Comparison of ENCODE assay signal across 13 mouse cellular contexts in the genomic region with DNA sequence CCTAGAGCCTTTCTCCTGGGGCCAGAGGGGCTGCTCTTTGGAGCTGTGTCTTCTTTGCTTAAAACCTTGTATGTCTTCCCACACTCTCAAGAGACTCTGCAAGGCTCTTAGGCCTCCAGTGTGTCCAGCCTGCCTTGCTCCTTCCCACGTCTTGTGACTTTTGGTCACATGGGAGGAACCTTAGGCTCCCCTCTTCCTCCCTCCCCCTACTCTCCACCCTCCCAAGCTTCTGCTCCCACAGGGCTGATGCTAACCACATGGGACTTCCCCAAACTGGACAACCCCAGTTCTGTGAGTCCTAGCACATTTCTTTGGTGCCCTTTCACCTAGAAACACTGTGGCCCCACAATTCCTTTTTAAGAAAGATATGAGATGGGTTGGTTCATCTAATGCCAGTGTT. TPM values are rescaled to one million over a fixed set of nuclear protein-coding genes. Genes with fewer than 3 reads are reported as not detected.
A peak's percentile ranks its signal among the peaks of the same experiment; 100 is the strongest.
DNase-seq lines count a peak whose midpoint lies in the region; TF ChIP-seq lines count a peak whose summit lies in the region.
"Had no signal": no experiment of that assay in that cellular context is flagged by ENCODE, and none has a peak within 500 bp of the region (broad histone marks: within the 10 kb centered on the region; RNA-seq: fewer than 3 reads in every experiment).

No protein-coding gene starts in this region.

- no peaks in the 10 kb centered on the region for H3K4me1 ChIP-seq in lung, adult 2 months (ENCODE audit: control insufficient read depth, insufficient read depth, low read length)
- H3K4me1 ChIP-seq: limb, embryonic 12.5 days; stomach, embryonic 15.5 days had no signal

- no peak overlapping the region for H3K4me3 ChIP-seq in lung, adult 2 months (replicated peaks; ENCODE audit: extremely low read depth, low read depth, low read length)
- H3K4me3 ChIP-seq: limb, embryonic 12.5 days; stomach, embryonic 15.5 days had no signal

- TF ChIP-seq POLR2A in lung, adult 2 months (IDR thresholded peaks at IDR 0.05; ENCODE audit: borderline replicate concordance, extremely low read depth, low read depth, low read length), result no peak

- no peak for TF ChIP-seq CTCF in lung, adult 2 months (IDR thresholded peaks at IDR 0.05; ENCODE audit: insufficient read depth, low read length)

- DNase-seq in adrenal gland, postnatal 10 days, result peak; percentile 24
- no peak for DNase-seq in adrenal gland, adult 8-10 months
- peak; percentile 47 to 51 for DNase-seq in lung, adult 18-20 months
- DNase-seq in lung, adult 2 months, result no peak
- DNase-seq in lung, postnatal 10 days, result peak; percentile 34
- peak; percentile 65 for DNase-seq in skeletal muscle tissue, adult 2 months (ENCODE audit: low read depth, low spot score)
- no peak for DNase-seq in yolk sac, embryonic 10.5 days (ENCODE audit: low spot score)
- no peak for DNase-seq in Muller cell, postnatal 12 days (ENCODE audit: inconsistent ontology term)
- DNase-seq: B cell, adult 2 months; embryo, embryonic 11 days; midbrain, embryonic 14.5 days had no signal

- WGBS in lung, adult 2 months, result 26% methylated on average over 1 of the region's 1 CpGs

RNA-seq across cellular contexts. Expression of gene Cd300a, which starts 8.2 kb away (rescaled TPM):
- 1 to 10 TPM; 1.3 to 1.5 TPM for total RNA-seq in adrenal gland, postnatal 10 days (2021)
- 1 to 10 TPM; 1.1 to 3.9 (median 3.3) TPM for total RNA-seq in adrenal gland, adult 8-10 months (2022)
- polyA plus RNA-seq in lung, adult 2 months (2012; rRNA removed), result 2.5 and 5.0 TPM in 2 replicates

RNA-seq across cellular contexts. Expression of gene Cd300lb, which starts 36.2 kb away (rescaled TPM):
- 1 to 10 TPM in 1 of 2 experiments, under 1 TPM in 1; 0.63 to 1.6 TPM for total RNA-seq in adrenal gland, postnatal 10 days (2021)
- total RNA-seq in adrenal gland, adult 8-10 months (2022), result 1 to 10 TPM; 1.3 to 3.1 (median 1.7) TPM
- 2.4 and 5.4 TPM in 2 replicates for polyA plus RNA-seq in lung, adult 2 months (2012; rRNA removed)
- polyA plus RNA-seq: limb, embryonic 12.5 days had no signal

RNA-seq across cellular contexts. Expression of gene Gprc5c, which starts 47.1 kb away (rescaled TPM):
- total RNA-seq in adrenal gland, postnatal 10 days (2021), result 10 to 100 TPM; 26.2 to 27.9 TPM
- total RNA-seq in adrenal gland, adult 8-10 months (2022), result 1 to 10 TPM; 4.3 to 7.7 (median 4.6) TPM
- 14.3 and 18.2 TPM in 2 replicates for polyA plus RNA-seq in lung, adult 2 months (2012; rRNA removed)

Comparison
In these comparisons a context has a peak if more than half of its experiments do, and no peak if none do; other contexts are left out.
1. DNase-seq: peak in adrenal gland, postnatal 10 days (single experiment), lung, adult 18-20 months (2 of 2), lung, postnatal 10 days (single experiment) and skeletal muscle tissue, adult 2 months (single experiment); none in adrenal gland, adult 8-10 months (single experiment), lung, adult 2 months (single experiment), yolk sac, embryonic 10.5 days (single experiment) and Muller cell, postnatal 12 days (single experiment).